Mouse (Mus musculus) ovary, postnatal 14 days (tissue): Measurements from ENCODE around the gene Samd4.

Experiments
- DNase-seq: peaks from one replicate; pipeline ENCODE4 v3.0.0; 2022; ENCODE audit warnings: low spot score

Gene Samd4

GRCm38 (mm10) chr14:47000096-47000736, 117.6 kb downstream of the Samd4 start:
- DNase-seq = no peak

GRCm38 (mm10) chr14:47000786-47001761, 118.4 kb downstream of the Samd4 start:
- DNase-seq = no peak

GRCm38 (mm10) chr14:47004161-47004560, 121.5 kb downstream of the Samd4 start:
- peak; percentile 11 for DNase-seq

GRCm38 (mm10) chr14:47011171-47012139, 128.8 kb downstream of the Samd4 start:
- no peak for DNase-seq

- no peak for DNase-seq
These were observed 133.0 kb downstream of the Samd4 start for GRCm38 (mm10) chr14:47015618-47016017.

- no peak for DNase-seq
These were observed 135.0 kb downstream of the Samd4 start for GRCm38 (mm10) chr14:47017658-47018057.

- DNase-seq = no peak
These were observed 138.2 kb downstream of the Samd4 start for GRCm38 (mm10) chr14:47020886-47021285.

- no peak for DNase-seq
These were observed 140.9 kb downstream of the Samd4 start for GRCm38 (mm10) chr14:47023529-47023928.

GRCm38 (mm10) chr14:47027431-47028118, 144.9 kb downstream of the Samd4 start:
- DNase-seq = no peak

GRCm38 (mm10) chr14:47031542-47031941, 148.9 kb downstream of the Samd4 start:
- DNase-seq = no peak

- no peak for DNase-seq
These were observed 149.5 kb downstream of the Samd4 start for GRCm38 (mm10) chr14:47032140-47032539.

- DNase-seq = no peak
These were observed 150.8 kb downstream of the Samd4 start for GRCm38 (mm10) chr14:47033423-47033822.

- no peak for DNase-seq
These were observed 159.0 kb downstream of the Samd4 start for GRCm38 (mm10) chr14:47041699-47042098.

GRCm38 (mm10) chr14:47049051-47049450, 166.4 kb downstream of the Samd4 start:
- DNase-seq = no peak

GRCm38 (mm10) chr14:47051743-47052610, 169.3 kb downstream of the Samd4 start:
- no peak for DNase-seq

- no peak for DNase-seq
These were observed 170.4 kb downstream of the Samd4 start for GRCm38 (mm10) chr14:47053101-47053500.

- no peak for DNase-seq
These were observed 171.2 kb downstream of the Samd4 start for GRCm38 (mm10) chr14:47053824-47054223.

GRCm38 (mm10) chr14:47058969-47059368, 176.3 kb downstream of the Samd4 start:
- DNase-seq = no peak

- DNase-seq = no peak
These were observed 182.4 kb downstream of the Samd4 start for GRCm38 (mm10) chr14:47065067-47065466.

GRCm38 (mm10) chr14:47066901-47067300, 184.2 kb downstream of the Samd4 start:
- no peak for DNase-seq
